Mouse (Mus musculus): ENCODE measurements around the gene Nudt4.

GRCm38 (mm10) chr10:95508793-95509192 is 55.2 kb downstream of the Nudt4 start:
- TF ChIP-seq POLR2A (IDR thresholded peaks at IDR 0.05; ENCODE audit: borderline replicate concordance, extremely low read depth, insufficient read depth, insufficient read length, poor library complexity, severe bottlenecking) (no peak), CTCF (IDR thresholded peaks at IDR 0.05; ENCODE audit: borderline replicate concordance, extremely low read depth, insufficient read depth, insufficient read length) (no peak)
